Mouse (Mus musculus): ENCODE data around the gene Idnk.
"Not testable (repeated sequence)": the region's sequence is repeated elsewhere in the genome, so short reads cannot be mapped to it uniquely, and the experiment has no call there.

The Idnk gene

DNA sequence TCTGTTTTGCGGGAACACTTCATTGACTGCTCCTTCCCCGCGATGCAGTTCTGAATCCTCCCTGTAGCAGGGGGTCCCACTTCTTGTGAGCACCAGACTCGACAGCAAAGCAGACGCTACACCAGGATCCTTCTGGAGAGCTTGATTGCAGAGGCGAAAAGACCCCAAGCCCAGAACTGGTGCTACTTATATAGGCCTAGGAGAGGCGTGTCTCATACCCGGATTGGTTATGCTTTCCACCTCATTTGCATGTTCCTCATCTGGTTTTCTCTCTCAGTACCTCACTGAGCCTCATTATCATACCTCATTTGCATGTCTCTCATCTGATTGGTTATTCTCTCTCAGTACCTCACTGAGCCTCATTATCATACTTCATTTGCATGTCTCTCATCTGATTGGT, 10.8 kb upstream of the Idnk start:
- DNase-seq (ENCODE audit: low read depth, low spot score) = not testable (repeated sequence)

GRCm38 (mm10) chr13:58147760-58148159, 9.7 kb upstream of the Idnk start:
- DNase-seq (ENCODE audit: low read depth, low spot score) = no peak

DNA sequence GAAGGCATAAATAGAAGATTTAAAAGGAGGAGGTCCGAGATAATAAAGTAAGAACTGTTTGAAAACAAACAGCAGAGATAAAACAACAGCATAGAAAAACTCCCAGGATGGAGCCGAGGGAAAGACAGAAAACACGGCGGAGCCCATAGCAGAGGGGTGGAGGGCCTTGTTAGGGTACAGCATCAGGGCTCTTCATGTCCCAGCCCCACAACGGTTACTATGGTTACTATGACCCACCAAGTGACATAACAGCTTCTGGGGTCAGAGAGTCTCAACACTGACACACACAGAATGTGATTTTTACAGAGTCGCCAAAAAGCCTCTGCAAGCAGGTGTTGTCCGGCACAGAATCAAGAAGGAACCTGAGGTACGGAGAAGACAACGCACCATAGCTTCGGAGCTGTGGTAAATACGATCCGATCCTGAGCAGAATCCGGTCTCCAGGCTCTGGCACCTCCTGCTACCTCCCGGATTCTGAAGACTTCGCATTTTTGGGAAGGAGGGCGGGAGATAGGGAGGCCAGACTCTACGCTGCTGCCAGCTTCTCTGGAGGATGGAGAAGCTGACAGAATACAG, 9.1 kb upstream of the Idnk start:
- DNase-seq (ENCODE audit: low read depth, low spot score) = no peak

DNA sequence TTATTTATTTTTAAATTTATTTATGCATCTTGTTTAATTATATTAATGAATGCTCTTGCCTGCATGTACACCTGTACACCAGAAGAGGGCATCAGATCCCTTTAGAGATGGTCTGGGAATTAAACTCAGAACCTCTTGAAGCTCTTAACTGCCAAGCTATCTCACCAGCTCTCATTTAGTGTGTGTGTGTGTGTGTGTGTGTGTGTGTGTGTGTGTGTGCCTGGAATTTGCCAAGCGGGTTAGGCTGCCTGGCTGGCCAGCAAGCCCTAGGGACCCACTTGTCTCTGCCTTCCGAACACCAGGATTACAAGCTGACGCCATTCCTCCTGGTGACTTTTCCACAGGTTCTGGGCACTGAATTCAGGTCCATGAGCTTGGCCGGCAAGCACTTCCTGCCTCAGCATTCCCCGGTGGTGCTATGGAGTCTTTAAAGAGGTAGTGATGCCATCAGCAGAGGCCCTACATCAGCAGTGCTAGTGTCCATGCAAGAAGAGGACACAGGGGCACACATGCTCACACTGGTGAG, 8.4 kb upstream of the Idnk start:
- DNase-seq (ENCODE audit: low read depth, low spot score) = no peak

DNA sequence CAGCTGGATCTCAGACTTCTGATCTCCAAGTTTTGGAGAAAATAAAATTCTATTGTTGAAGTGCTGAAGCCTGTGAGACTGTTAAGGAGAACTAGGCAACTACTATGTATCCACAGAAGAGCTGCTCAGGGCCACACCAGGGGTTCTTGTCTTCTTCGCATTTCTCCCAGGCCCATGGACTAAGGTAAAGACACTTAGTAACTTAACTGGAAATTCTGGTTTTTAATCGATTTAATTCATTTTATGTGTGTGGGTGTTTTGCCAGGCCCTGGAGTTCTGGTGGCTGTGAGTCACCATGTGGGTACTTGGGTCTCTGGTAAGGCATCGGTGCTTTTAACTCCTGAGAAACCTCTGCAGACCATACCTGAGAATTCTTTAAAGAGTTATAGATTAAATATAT, 7.8 kb upstream of the Idnk start:
- DNase-seq (ENCODE audit: low read depth, low spot score) = no peak

GRCm38 (mm10) chr13:58150442-58150841, 7.0 kb upstream of the Idnk start:
- DNase-seq (ENCODE audit: low read depth, low spot score) = no peak

GRCm38 (mm10) chr13:58156031-58156430, 1.4 kb upstream of the Idnk start:
- no peak for DNase-seq (ENCODE audit: low read depth, low spot score)

GRCm38 (mm10) chr13:58157036-58157435, 413 bp upstream of the Idnk start:
- DNase-seq (ENCODE audit: low read depth, low spot score) = peak; percentile 1

DNA sequence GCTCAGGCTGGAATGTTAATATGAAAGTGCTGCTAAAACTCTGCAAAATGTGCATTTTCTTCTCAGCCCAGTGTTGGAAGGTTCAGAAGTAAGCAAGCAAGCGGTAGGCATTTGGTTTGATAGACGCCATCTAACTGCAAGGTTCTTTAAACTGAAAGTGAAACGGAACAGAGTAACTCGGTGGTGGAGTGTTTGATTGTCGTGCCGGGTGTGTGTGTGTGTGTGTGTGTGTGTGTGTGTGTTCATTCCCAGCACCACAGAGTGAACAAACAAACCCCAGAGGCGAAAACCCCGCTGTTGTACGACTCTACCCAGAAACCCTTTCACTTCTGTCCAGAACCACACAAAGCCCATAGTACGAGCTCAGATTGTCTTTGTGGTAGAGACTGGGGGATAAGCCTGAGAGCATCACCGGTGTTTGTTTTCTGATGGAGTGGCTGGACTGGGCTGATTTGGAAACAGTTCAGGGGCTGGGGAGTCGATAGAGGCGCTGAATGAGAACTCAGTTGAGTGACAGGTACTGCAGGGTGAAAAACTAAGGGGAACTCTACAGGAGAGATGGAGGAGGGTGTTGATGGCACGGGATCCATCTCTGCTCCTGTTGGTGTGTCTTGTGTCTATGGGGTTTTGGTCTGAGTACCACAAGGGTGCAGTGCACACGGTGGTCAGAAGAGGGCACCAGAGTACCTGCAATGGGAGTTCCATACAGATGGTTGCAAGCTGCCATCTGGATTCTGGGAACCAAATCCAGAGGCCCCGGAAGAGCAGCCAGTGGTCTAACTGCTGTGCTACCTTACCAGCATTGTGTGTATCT, 857 bp downstream of the Idnk start:
- DNase-seq (ENCODE audit: low read depth, low spot score) = peak; percentile 54

- no peak for DNase-seq (ENCODE audit: low read depth, low spot score)
Observed at GRCm38 (mm10) chr13:58160761-58161160, 3.3 kb downstream of the Idnk start.

DNA sequence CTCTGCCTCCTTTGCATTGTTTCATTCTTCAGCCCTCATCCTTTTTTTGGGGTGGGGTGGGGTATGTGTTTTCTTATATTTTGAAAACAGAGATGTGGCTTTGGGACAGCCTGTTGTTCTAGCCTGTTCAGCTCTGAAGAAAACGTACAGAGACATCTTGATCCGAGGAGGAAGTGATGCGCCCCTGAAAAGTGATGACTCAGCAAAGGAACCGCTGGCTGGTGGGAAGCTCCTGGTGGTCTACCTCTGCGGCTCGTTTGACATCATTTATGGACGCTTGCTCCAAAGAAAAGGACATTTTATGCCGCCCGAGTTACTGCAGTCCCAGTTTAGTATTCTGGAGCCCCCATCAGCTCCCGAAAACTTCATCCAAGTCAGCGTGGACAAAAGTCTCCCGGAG, 5.9 kb downstream of the Idnk start:
- no peak for DNase-seq (ENCODE audit: low read depth, low spot score)

- DNase-seq (ENCODE audit: low read depth, low spot score) = no peak
Observed at GRCm38 (mm10) chr13:58168119-58168518, 10.7 kb downstream of the Idnk start.

DNA sequence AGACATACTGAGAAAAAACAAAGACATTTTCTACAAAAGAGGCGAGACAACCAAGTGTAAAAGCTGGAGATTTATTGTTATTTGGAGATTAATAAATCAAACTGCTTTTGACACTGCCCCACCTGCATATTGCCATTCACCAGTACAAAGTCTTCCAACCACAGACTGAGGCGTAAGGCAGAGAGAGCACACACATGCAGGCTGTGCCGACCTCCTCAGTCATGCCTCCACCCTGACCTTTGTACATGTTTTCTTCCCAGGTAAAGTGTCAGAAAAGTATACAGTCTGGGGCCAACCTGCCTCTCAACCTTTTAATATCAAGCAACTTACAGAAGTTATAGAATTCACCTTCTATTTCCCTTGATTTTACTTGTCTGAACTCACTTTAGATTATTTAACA, 18.7 kb downstream of the Idnk start:
- DNase-seq (ENCODE audit: low read depth, low spot score) = no peak

DNA sequence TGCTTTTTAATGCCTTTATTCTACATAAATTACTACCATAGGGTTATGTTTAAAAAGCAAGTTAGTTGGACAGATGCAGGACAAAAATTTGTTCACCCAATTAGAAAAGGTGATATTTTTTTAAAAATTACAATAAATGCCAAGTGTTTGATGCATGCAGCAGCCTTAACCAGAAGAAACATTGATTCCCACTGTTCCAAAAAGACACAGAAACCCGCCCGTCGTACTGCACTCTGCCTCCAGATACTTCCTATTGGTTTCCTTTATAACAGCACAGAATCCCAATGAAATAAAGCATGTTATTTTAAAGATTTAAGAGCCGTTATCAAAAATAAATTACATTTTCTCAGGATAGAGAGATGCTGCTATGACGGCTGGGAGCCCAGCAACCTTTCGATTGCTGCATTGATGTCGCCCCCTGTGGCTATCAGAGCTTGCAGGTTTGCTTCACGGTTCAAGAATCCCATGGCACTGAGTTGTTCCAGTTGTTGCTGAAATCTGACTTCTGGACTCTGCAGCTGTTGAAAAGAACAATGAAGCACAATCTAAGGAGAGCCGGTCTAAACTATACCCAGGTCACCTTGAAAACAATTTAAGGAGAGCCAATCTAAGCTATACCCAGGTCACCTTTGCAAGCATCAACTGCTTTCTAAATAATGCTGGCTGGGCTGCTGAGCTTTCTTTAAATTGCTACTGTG, 20.2 kb downstream of the Idnk start:
- DNase-seq (ENCODE audit: low read depth, low spot score) = no peak

DNA sequence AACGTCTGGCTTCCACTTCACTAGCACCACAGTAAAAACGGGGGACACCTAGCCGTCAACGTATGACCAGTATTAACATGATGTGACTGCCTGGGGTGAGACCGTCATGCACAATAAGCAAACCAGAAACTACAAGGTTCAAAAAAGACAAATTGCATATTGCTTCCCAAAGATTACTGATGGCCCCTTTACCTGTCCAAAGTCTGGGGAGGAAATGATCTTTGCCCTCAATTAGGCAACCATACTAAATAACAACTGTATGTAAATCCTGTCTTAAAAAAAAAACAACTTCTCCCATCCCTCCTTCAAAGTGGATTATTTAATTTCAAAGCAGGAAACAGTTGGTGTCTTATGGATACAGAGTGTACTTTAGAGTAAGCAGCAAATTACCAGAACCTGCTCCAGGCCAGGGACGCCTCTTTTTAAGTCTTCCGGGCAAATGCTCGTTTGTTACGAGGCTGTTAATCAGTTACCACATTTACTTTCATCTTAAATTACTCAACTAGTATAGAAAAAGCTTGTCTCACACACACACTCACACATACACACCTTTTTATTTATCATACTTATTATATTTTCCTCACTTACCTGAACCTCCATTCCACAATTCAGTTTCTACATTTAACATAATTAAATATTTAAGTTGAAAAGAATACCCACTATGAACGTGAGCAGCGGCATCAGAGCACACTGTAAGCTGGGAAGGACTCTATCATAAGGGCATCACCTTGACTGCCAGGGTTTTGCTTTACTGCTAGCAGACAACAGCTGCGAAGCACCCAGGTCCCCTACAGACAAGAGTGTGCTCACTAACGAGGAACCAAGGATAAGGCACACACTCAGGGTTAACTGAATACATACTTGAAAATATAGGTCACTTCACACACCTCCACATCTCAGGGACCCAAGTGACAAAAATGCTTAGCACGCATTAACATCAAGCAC, 24.4 kb downstream of the Idnk start:
- no peak for DNase-seq (ENCODE audit: low read depth, low spot score)

- no peak for DNase-seq (ENCODE audit: low read depth, low spot score)
Observed at GRCm38 (mm10) chr13:58184111-58184510, 26.7 kb downstream of the Idnk start.

DNA sequence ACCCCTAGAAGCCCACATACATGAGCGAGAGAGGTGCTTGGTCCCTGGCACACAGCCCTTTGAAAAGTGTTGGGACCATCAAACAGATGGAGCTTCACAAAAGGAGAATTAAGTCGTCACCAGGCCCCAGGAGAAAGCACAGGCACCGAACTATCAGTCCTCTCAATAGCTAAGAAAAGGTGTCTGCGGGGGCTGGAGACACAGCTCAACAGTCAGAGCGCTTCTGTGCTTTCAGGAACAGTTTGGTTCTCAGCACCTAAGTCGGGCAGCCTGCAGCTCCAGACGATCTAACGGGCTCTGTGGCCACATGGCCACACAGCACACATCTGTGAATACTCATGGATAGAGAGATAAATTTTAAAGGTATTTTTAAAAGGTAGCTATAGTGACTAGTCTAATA, 28.8 kb downstream of the Idnk start:
- no peak for DNase-seq (ENCODE audit: low read depth, low spot score)

- DNase-seq (ENCODE audit: low read depth, low spot score) = no peak
Observed at GRCm38 (mm10) chr13:58187751-58188150, 30.3 kb downstream of the Idnk start.

- peak; percentile 22 for DNase-seq (ENCODE audit: low read depth, low spot score)
Observed at GRCm38 (mm10) chr13:58188412-58188811, 31.0 kb downstream of the Idnk start.

GRCm38 (mm10) chr13:58189473-58189872, 32.0 kb downstream of the Idnk start:
- no peak for DNase-seq (ENCODE audit: low read depth, low spot score)

GRCm38 (mm10) chr13:58191516-58191915, 34.1 kb downstream of the Idnk start:
- no peak for DNase-seq (ENCODE audit: low read depth, low spot score)

All from brain, embryonic 18.5 days (tissue).